Mouse (Mus musculus): ENCODE measurements around the gene Pfdn6. TPM values are rescaled to one million over a fixed set of nuclear protein-coding genes. Genes with fewer than 3 reads are reported as not detected.
"Not testable (repeated sequence)": the region's sequence is repeated elsewhere in the genome, so short reads cannot be mapped to it uniquely, and the experiment has no call there.

The Pfdn6 gene
- polyA plus RNA-seq, 1 experiment from 2014 or later = 145 TPM

DNA sequence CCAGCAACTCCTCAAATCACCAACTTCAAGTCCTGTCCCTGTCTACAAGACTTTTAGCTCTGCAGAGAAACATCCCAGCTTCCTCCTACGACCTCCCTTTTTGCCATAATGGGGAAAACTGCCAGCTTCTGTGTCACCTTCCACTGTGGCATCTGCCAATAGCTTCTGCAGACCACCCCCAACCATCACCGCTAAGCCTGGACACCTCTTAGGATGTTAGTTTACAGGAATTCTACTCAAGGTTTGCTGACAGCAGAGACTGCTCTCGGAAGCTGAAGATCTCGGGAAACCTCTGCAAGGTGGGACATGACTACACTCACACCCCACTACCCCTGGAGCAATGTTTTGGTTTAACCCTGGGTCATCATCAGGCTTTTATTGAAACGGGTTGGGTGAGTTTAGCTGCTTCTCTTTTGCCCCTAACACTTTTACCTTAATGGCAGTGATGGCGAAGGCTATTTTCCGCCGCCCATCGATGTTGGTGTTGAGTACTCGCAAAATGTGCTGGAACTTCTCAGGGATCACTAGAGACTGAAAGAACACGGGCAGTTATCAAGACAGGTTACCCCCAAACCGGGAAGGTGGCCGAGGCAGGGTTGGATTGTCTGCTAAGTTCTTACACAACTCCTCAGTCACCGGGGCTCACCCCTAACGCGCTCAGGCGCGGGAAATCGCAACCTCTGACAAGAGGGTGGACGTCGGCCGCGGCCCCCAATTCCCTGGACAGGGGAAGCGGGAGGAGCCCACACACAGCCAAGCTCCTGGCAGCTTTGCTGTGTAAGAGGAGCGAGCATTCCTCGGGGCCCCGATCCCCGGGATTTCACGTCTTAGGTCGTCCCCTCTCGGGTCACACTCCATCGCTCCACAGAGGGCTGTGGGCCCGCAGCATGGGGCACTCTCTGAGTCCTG is 14.8 kb upstream of the Pfdn6 start:
- peak; percentile 1; the same call in 1 of the 2 replicates for ATAC-seq (ENCODE audit: insufficient number of reproducible peaks, low FRiP score, low TSS enrichment, low read depth)
- Histone ChIP-seq H3K27me3 (no peaks in the 10 kb centered on the region), H3K9me3 (replicated peaks) (no peaks in the 10 kb centered on the region), H3K4me2 (replicated peaks) (peak overlapping the region; percentile 85), H3K4me1 (peaks cover 59% of the 10 kb centered on the region), H3K36me3 (peaks cover 46% of the 10 kb centered on the region), H3K27ac (replicated peaks) (peak overlapping the region; percentile 97), H3K9ac (peak overlapping the region; percentile 97), H3K4me3 (replicated peaks) (peak overlapping the region; percentile 87)
- WGBS = under 1% methylated on average over 33 of the region's 33 CpGs

DNA sequence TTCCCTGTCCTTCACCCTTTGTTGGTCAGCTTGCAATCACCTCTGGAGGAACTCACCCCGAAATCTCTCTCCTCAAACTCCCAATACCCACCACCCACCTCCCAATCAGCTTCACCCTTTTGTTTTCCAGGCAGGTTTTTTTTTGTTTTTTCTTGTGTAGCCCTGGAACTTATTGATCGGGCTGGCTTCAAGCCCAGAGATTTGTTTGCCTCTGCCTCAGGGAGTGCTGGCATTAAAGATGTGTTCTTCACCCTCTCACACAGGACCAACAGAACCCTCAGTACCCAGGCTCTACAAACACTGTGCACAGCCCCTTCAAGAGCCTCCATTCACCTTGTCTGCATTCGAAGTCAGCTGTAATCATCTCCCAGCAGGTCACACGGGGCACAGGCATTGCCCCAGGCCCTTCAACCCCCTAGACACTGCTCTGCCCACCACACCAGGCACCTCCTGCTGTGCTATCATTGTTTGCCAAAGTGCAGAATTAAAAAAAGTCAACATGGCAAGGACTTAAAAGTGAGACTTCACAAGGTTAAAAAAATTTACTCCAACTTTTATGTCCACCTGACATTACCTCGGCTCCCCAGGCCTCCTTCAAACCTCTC is 13.9 kb upstream of the Pfdn6 start:
- H3K4me3 ChIP-seq (replicated peaks) = peak overlapping the region; percentile 87
- no peaks in the 10 kb centered on the region for H3K9me3 ChIP-seq (replicated peaks)
- no peak for ATAC-seq (ENCODE audit: insufficient number of reproducible peaks, low FRiP score, low TSS enrichment, low read depth)
- peaks cover 66% of the 10 kb centered on the region for H3K4me1 ChIP-seq
- WGBS = 32% methylated on average over 5 of the region's 5 CpGs
- H3K27me3 ChIP-seq = no peaks in the 10 kb centered on the region
- H3K27ac ChIP-seq (replicated peaks) = peak overlapping the region; percentile 97
- H3K9ac ChIP-seq = peak overlapping the region; percentile 97
- H3K36me3 ChIP-seq = peaks cover 44% of the 10 kb centered on the region
- peak overlapping the region; percentile 85 for H3K4me2 ChIP-seq (replicated peaks)

DNA sequence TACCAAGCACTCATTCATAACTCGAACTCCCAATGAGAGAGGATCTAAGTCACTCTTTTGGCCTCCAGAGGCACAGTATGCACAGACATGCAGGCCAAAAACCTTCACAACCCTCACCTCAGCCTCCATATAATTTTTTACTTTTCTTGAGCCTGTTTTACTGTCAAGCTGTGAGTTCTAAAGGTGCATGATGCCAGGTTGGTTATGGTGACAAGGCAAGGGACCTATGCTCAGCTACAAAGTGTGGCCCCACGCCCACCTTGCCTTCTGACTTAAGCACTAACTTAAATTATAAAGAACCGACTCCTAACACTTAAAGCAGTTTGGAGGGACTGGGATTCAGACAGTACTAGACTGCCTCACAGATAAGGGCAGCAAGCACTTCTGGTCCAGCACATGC is 13.2 kb upstream of the Pfdn6 start:
- Histone ChIP-seq H3K4me1 (peaks cover 71% of the 10 kb centered on the region), H3K9me3 (replicated peaks) (no peaks in the 10 kb centered on the region), H3K9ac (no peak overlapping the region), H3K27me3 (no peaks in the 10 kb centered on the region), H3K36me3 (peaks cover 44% of the 10 kb centered on the region), H3K4me3 (replicated peaks) (peak overlapping the region; percentile 87; the same call in 1 of the 2 replicates), H3K27ac (replicated peaks) (peak overlapping the region; percentile 51), H3K4me2 (replicated peaks) (0 out of 2 replicates have a peak overlapping the region, but pooled peaks have one; percentile 3)
- 80% methylated on average over 3 of the region's 3 CpGs for WGBS
- ATAC-seq (ENCODE audit: insufficient number of reproducible peaks, low FRiP score, low TSS enrichment, low read depth) = no peak

DNA sequence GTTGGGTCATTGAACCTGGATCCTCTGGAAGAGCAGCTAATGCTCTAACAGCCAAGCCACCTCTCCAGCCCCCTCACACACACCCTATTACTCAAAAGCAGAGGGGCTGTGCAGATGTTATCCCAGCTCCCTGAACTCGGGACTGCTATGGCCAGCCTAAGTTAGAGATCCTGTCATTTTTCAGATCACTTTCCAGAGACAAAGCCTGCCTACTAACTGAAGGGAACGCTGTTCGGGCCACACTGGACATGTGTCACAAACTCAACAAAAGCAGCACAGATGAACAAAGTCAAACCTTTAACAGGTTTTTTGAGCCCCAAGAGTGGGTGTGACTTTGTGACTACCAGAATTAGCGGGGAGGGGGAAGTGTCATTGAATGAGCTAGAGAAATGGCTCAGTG is 12.7 kb upstream of the Pfdn6 start:
- Histone ChIP-seq H3K27ac (replicated peaks) (peak overlapping the region; percentile 51; the same call in 1 of the 2 replicates), H3K4me2 (replicated peaks) (0 out of 2 replicates have a peak overlapping the region, but pooled peaks have one; percentile 3), H3K36me3 (peaks cover 45% of the 10 kb centered on the region), H3K9me3 (replicated peaks) (no peaks in the 10 kb centered on the region), H3K9ac (0 out of 2 replicates have a peak overlapping the region, but pooled peaks have one; percentile 21), H3K4me1 (peaks cover 71% of the 10 kb centered on the region), H3K4me3 (replicated peaks) (0 out of 2 replicates have a peak overlapping the region, but pooled peaks have one; percentile 87), H3K27me3 (no peaks in the 10 kb centered on the region)
- ATAC-seq (ENCODE audit: insufficient number of reproducible peaks, low FRiP score, low TSS enrichment, low read depth) = no peak
- 80% methylated on average over 4 of the region's 4 CpGs for WGBS

DNA sequence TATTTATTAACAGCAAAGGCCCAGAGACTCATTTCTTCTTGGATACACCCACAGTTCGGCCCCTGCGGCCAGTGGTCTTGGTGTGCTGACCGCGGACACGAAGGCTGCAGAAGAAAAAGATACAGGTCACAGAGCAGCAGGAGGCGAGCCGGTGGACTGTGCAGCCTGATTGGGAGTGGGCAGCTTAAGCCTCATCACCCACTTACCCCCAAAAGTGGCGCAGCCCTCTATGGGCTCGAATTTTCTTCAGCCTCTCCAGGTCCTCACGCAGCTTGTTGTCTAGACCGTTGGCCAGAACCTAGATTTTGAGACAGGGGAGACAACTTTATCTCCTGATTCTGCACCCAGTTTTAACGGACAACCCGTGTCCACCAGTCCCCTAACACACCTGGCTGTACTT is 11.9 kb upstream of the Pfdn6 start:
- Histone ChIP-seq H3K36me3 (peaks cover 50% of the 10 kb centered on the region), H3K27ac (replicated peaks) (peak overlapping the region; percentile 96), H3K4me2 (replicated peaks) (peak overlapping the region; percentile 94), H3K4me1 (peaks cover 66% of the 10 kb centered on the region), H3K4me3 (replicated peaks) (peak overlapping the region; percentile 53)
- not testable (repeated sequence) for H3K27me3 ChIP-seq; H3K9ac ChIP-seq; H3K9me3 ChIP-seq (replicated peaks); ATAC-seq (ENCODE audit: insufficient number of reproducible peaks, low FRiP score, low TSS enrichment, low read depth)
- 78% methylated on average over 13 of the region's 13 CpGs for WGBS

DNA sequence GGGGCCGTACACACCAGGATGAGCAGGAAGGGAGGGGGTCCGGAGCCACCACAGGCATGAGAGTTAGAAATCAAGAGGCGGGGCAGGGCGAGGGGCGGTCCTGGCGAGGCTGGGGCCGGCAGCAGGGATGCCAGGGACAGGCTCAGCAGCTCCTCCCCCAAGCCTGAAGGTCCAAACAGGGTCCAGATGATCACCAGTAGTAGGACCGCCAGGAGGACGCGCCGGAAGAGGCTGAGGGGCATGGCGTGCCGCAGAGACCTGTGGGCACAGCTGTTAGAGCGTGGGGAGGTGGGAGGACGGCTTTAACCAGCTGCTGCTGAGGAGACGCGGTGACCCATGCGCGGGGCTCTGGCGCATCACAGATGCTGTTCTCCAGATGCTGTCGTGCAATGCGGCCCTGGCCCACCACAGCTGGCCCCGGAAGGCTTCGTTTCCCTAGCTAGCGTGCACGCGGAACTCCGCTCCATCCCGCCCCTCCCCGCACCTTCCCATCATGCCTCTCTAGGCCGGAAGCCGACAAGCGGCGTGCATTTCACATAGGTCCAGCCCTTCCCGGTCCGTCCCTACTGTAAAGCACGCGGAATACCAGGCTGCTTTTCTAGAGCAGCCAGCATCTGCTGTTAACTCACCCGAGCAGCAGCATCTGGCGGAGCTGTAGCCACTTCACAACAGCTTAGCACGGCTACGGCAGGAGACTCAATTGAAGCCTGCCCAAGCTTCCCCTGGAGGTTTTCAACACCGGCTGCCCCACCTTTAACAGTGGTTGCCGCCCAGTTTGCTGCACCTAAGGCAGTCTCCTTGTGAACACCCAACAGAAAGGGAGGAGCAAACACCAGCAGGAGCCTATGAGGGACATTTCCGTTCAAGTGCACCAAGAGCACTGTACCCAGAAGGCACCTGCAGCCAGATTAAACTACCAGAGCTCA is 11.1 kb upstream of the Pfdn6 start, which contains the start of gene B3galt4:
Gene B3galt4 (minus strand): TSS at position 468 of the 926 bp plus-strand sequence.
- Histone ChIP-seq H3K4me2 (replicated peaks) (peak within 1 kb of the TSS; percentile 94), H3K4me1 (peaks cover 60% of the 10 kb centered on the region), H3K4me3 (replicated peaks) (peak within 1 kb of the TSS; percentile 53), H3K27me3 (no peaks in the 10 kb centered on the region), H3K36me3 (peaks cover 55% of the 10 kb centered on the region), H3K27ac (replicated peaks) (peak within 1 kb of the TSS; percentile 96), H3K9me3 (replicated peaks) (no peaks in the 10 kb centered on the region), H3K9ac (peak within 1 kb of the TSS; percentile 50)
- ATAC-seq (ENCODE audit: insufficient number of reproducible peaks, low FRiP score, low TSS enrichment, low read depth) = peak; percentile 83
- WGBS = under 1% methylated on average over 45 of the region's 45 CpGs

DNA sequence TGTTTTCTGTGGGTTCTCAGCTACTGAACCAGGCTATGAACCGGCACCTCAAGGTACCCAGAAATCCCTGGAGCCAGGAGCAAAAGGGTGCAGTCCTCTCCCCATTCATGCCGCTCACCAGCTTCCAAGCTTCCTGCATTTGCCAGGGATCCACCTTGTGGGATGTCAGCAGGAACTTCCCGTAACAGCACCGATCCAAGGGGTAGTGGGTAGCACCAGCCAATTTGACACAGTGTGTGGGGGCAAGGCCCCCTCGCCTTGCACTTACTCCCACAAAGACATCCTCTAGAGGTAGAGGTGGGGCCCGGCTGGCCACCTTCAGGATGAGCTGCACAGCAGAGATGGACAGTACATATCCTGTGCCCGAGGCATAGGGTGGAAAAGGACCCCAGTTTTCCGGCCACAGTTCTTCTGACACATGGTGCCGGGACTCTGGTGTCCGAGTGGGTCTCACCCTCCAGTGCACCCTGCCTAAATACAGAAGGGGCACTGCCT is 10.0 kb upstream of the Pfdn6 start:
- Histone ChIP-seq H3K4me2 (replicated peaks) (peak overlapping the region; percentile 94), H3K9me3 (replicated peaks) (no peaks in the 10 kb centered on the region), H3K9ac (peak overlapping the region; percentile 50), H3K4me1 (peaks cover 59% of the 10 kb centered on the region), H3K4me3 (replicated peaks) (peak overlapping the region; percentile 53), H3K36me3 (peaks cover 65% of the 10 kb centered on the region), H3K27me3 (no peaks in the 10 kb centered on the region), H3K27ac (replicated peaks) (peak overlapping the region; percentile 96)
- no peak for ATAC-seq (ENCODE audit: insufficient number of reproducible peaks, low FRiP score, low TSS enrichment, low read depth)
- 71% methylated on average over 10 of the region's 10 CpGs for WGBS

DNA sequence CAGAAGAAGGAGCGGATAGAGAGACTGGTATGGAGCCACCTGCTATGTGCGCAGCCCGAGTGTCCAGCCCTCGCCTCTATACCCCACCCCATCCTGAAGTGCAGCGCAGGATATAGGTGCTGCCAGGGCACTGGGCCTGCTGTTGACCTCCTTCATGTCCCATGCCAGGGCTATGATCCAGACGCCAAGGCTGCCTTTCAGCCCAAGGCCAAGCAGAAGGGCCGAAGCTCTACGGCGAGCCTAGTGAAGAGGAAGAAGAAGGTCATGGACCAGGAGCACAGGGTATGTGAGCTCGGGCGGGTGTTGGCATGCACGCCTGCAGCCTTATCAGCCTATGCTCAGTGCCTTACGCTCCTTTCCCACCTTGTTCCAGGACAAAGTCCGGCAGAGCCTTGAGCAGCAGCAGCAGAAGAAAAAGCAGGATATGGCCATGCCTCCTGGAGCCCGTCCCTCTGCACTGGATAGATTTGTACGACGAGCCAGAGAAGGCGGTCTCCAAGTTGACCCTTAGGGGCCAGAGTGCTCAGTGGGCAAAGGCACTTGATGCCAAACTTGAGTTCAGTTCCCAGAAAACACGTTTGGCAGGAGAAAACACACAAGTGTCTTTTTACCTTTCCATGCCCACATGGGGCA is 8.9 kb upstream of the Pfdn6 start:
- no peak overlapping the region for H3K4me2 ChIP-seq (replicated peaks)
- no peak overlapping the region for H3K9ac ChIP-seq
- H3K27ac ChIP-seq (replicated peaks) = no peak overlapping the region
- 93% methylated on average over 19 of the region's 19 CpGs for WGBS
- peaks cover 52% of the 10 kb centered on the region for H3K4me1 ChIP-seq
- H3K36me3 ChIP-seq = peaks cover 74% of the 10 kb centered on the region
- no peak for ATAC-seq (ENCODE audit: insufficient number of reproducible peaks, low FRiP score, low TSS enrichment, low read depth)
- no peaks in the 10 kb centered on the region for H3K9me3 ChIP-seq (replicated peaks)
- no peak overlapping the region for H3K4me3 ChIP-seq (replicated peaks)
- H3K27me3 ChIP-seq = no peaks in the 10 kb centered on the region

DNA sequence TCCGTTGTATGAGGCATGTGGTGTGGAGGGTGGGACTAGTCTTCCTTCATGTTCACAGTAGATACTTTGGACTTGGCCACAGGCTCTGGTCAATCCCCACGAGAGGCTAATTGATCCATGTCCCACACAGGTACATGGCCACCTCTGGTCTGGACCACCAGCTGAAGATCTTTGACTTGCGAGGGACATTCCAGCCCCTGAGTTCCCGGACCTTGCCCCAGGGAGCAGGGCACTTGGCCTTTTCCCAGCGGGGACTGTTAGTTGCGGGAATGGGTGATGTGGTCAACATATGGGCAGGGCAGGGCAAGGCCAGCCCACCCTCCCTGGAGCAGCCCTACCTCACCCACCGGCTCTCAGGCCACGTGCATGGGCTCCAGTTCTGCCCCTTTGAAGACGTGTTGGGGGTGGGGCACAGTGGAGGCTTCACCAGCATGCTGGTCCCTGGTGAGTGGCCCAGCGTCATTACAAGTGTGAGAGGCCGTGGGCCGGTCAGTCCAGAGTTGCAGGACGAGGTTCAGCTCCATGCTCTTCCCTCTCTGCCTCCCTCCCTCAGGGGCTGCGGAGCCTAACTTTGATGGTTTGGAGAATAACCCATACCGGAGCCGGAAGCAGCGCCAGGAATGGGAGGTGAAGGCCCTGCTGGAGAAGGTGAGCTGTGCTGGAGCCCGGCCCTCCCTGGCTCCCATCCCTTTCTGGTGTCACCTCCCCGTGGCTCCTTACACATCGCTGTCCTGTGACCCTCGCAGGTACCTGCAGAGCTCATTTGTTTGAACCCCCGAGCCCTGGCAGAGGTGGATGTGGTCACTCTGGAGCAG is 8.2 kb upstream of the Pfdn6 start:
- Histone ChIP-seq H3K4me2 (replicated peaks) (no peak overlapping the region), H3K9me3 (replicated peaks) (no peaks in the 10 kb centered on the region), H3K36me3 (peaks cover 75% of the 10 kb centered on the region), H3K27ac (replicated peaks) (no peak overlapping the region), H3K27me3 (no peaks in the 10 kb centered on the region), H3K4me1 (peaks cover 45% of the 10 kb centered on the region), H3K9ac (no peak overlapping the region), H3K4me3 (replicated peaks) (no peak overlapping the region)
- 84% methylated on average over 21 of the region's 22 CpGs for whole genome bisulfite sequencing
- no peak for ATAC-seq (ENCODE audit: insufficient number of reproducible peaks, low FRiP score, low TSS enrichment, low read depth)
